Mouse (Mus musculus) heart, embryonic 14.5 days (tissue): ENCODE results near the gene Ets1. TPM values are rescaled to one million over a fixed set of nuclear protein-coding genes. Genes with fewer than 3 reads are reported as not detected.
A peak's percentile ranks its signal among the peaks of the same experiment; 100 is the strongest.

ENCODE experiments used
- ATAC-seq: fragments of 200-750 bp; cut with Nextera tagmentation; 2 replicates; pipeline ENCODE4 v1.8.0; 2017; ENCODE audit warnings: low read depth, moderate TSS enrichment; ENCODE audit not compliant: insufficient number of reproducible peaks, insufficient read depth, low FRiP score
- H3K27ac ChIP-seq, 2 experiments: fragments of 200-500 bp in 1 of 2; fragments of 300-500 bp in 1 of 2; sonication (generic) in 1 of 2; replicated peaks in 1 of 2; 2 replicates each; pipeline ENCODE4 v1.5.1; 2012 to 2014; ENCODE audit warnings: low read depth in 2 of 2, low read length in 2 of 2, control low read depth in 1 of 2, mild to moderate bottlenecking in 1 of 2, mixed read lengths in 1 of 2; ENCODE audit not compliant: control insufficient read depth in 1 of 2, insufficient read depth in 1 of 2
- H3K27me3 ChIP-seq: fragments of 300-500 bp; sonication (generic); 2 replicates; pipeline ENCODE4 v1.6.1; 2014; ENCODE audit warnings: mild to moderate bottlenecking, low read length, control low read depth; ENCODE audit not compliant: control insufficient read depth, insufficient read depth
- H3K36me3 ChIP-seq: fragments of 300-500 bp; sonication (generic); 2 replicates; pipeline ENCODE4 v1.6.1; 2014; ENCODE audit warnings: mild to moderate bottlenecking, control low read depth, low read length, mixed read lengths; ENCODE audit not compliant: control insufficient read depth, insufficient read depth
- H3K4me1 ChIP-seq, 2 experiments: fragments of 200-500 bp in 1 of 2; fragments of 300-500 bp in 1 of 2; sonication (generic) in 1 of 2; 2 replicates each; pipeline ENCODE4 v1.6.1; 2012 to 2014; ENCODE audit warnings: low read length in 2 of 2, control low read depth in 1 of 2, mixed read lengths in 1 of 2; ENCODE audit not compliant: control insufficient read depth in 2 of 2, insufficient read depth in 2 of 2
- H3K4me2 ChIP-seq: fragments of 300-500 bp; sonication (generic); 2 replicates; pipeline ENCODE4 v1.6.1; 2014; ENCODE audit warnings: mild to moderate bottlenecking, low read length
- H3K4me3 ChIP-seq, 2 experiments: fragments of 200-500 bp in 1 of 2; fragments of 300-500 bp in 1 of 2; sonication (generic) in 1 of 2; 2 replicates each; pipeline ENCODE4 v1.5.1; 2012 to 2014; ENCODE audit warnings: low read length in 2 of 2, mild to moderate bottlenecking in 2 of 2, control low read depth in 1 of 2, low read depth in 1 of 2, moderate library complexity in 1 of 2; ENCODE audit not compliant: control insufficient read depth in 1 of 2, insufficient read depth in 1 of 2
- H3K9ac ChIP-seq: fragments of 300-500 bp; sonication (generic); 2 replicates; pipeline ENCODE4 v1.6.1; 2014; ENCODE audit warnings: mild to moderate bottlenecking, low read length
- H3K9me3 ChIP-seq: fragments of 300-500 bp; sonication (generic); 2 replicates; pipeline ENCODE4 v1.6.1; 2016; ENCODE audit warnings: low read length, control low read depth; ENCODE audit not compliant: control insufficient read depth
- WGBS: fragments of 180-500 bp; shearing (Covaris S2); extraction: QIAGEN DNeasy Blood & Tissue Kit; methylation state at CpG from one replicate; pipeline ENCODE4 v1.1.7; 2014; 5-methylcytosine and 5-hydroxymethylcytosine counted together
- polyA plus RNA-seq: library from polyadenylated mRNA; unstranded; fragments of >200 nt; fragmentation: Nextera tagmentation; extraction: Ambion mirVana; gene quantifications from 2 replicates; pipeline ENCODE4 v1.2.1, GENCODE M21; 2014

Ets1 gene
- polyA plus RNA-seq, 1 experiment from 2014 or later = 44.1 TPM

DNA sequence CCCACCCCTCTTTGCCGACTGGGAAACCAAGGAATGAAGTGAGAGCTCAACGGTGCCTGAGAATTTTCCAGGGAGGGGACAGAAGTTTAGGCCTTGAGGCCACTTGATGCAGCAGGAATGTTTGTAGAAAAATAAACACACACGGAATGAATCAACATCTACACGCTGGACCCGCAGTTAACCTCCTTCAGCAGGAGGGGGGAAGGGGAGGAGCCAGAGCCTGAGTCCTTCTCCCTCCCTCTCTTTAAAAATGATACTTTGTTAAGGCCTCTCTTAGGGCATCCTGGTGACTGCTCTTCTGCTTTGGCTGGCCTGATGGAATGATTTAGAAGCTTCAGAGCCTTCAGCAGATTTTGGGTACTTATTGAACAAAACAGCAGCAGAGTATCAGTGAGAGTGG, 73.3 kb downstream of the Ets1 start:
- peak overlapping the region; percentile 27 for H3K4me2 ChIP-seq
- H3K27ac ChIP-seq = peak overlapping the region in 1 of 2 experiments; percentile 57; a peak in 2 of 4 replicates
- H3K4me3 ChIP-seq = no peak overlapping the region
- H3K9ac ChIP-seq = peak overlapping the region; percentile 21; the same call in 1 of the 2 replicates
- no peak for ATAC-seq
- no peaks in the 10 kb centered on the region for H3K27me3 ChIP-seq
- H3K4me1 ChIP-seq = peaks cover 30 to 74% of the 10 kb centered on the region in 2 experiments
- 10% methylated on average over 5 of the region's 5 CpGs for WGBS
- 0 out of 2 replicates have a peak, but pooled peaks cover 8% of the 10 kb centered on the region for H3K36me3 ChIP-seq
- H3K9me3 ChIP-seq = no peaks in the 10 kb centered on the region

- ATAC-seq = no peak
- Histone ChIP-seq H3K4me2 (peak overlapping the region; percentile 27; the same call in 1 of the 2 replicates), H3K9ac (peak overlapping the region; percentile 21; the same call in 1 of the 2 replicates), H3K27ac (peak overlapping the region; percentile 4 to 57; a peak in 3 of 4 replicates), H3K4me3 (no peak overlapping the region), H3K36me3 (0 out of 2 replicates have a peak, but pooled peaks cover 8% of the 10 kb centered on the region), H3K27me3 (no peaks in the 10 kb centered on the region), H3K9me3 (no peaks in the 10 kb centered on the region), H3K4me1 (peaks cover 34 to 79% of the 10 kb centered on the region in 2 experiments)
- 51% methylated on average over 17 of the region's 17 CpGs for WGBS
These were observed 74.0 kb downstream of the Ets1 start for GRCm38 (mm10) chr9:32709764-32710734.

- H3K9ac ChIP-seq = peak overlapping the region; percentile 6; the same call in 1 of the 2 replicates
- H3K4me3 ChIP-seq = no peak overlapping the region
- peaks cover 38 to 82% of the 10 kb centered on the region in 2 experiments for H3K4me1 ChIP-seq
- H3K27ac ChIP-seq = peak overlapping the region; percentile 32 to 57; a peak in 3 of 4 replicates
- no peak for ATAC-seq
- H3K4me2 ChIP-seq = no peak overlapping the region
- H3K36me3 ChIP-seq = 0 out of 2 replicates have a peak, but pooled peaks cover 12% of the 10 kb centered on the region
- WGBS = 64% methylated on average over 12 of the region's 12 CpGs
- no peaks in the 10 kb centered on the region for H3K9me3 ChIP-seq
- no peaks in the 10 kb centered on the region for H3K27me3 ChIP-seq
These were observed 75.1 kb downstream of the Ets1 start for GRCm38 (mm10) chr9:32710987-32711652.

- no peak overlapping the region for H3K4me3 ChIP-seq
- H3K4me2 ChIP-seq = no peak overlapping the region
- ATAC-seq = no peak
- no peaks in the 10 kb centered on the region for H3K9me3 ChIP-seq
- H3K27ac ChIP-seq = 0 out of 4 replicates have a peak overlapping the region, but pooled peaks of 1 of the 2 experiments have one; percentile 42
- WGBS = 56% methylated on average over 4 of the region's 4 CpGs
- H3K27me3 ChIP-seq = no peaks in the 10 kb centered on the region
- H3K36me3 ChIP-seq = 0 out of 2 replicates have a peak, but pooled peaks cover 8% of the 10 kb centered on the region
- H3K9ac ChIP-seq = no peak overlapping the region
- H3K4me1 ChIP-seq = peaks cover 37 to 82% of the 10 kb centered on the region in 2 experiments
These were observed 75.7 kb downstream of the Ets1 start for GRCm38 (mm10) chr9:32711768-32712167.

- Histone ChIP-seq H3K4me1 (peaks cover 40 to 86% of the 10 kb centered on the region in 2 experiments), H3K36me3 (0 out of 2 replicates have a peak, but pooled peaks cover 8% of the 10 kb centered on the region), H3K27me3 (no peaks in the 10 kb centered on the region), H3K4me2 (no peak overlapping the region), H3K27ac (peak overlapping the region in 1 of 2 experiments; percentile 28; a peak in 1 of 4 replicates), H3K9ac (no peak overlapping the region), H3K9me3 (no peaks in the 10 kb centered on the region), H3K4me3 (no peak overlapping the region)
- no peak for ATAC-seq
- 84% methylated on average over 7 of the region's 7 CpGs for WGBS
These were observed 76.4 kb downstream of the Ets1 start for GRCm38 (mm10) chr9:32712383-32712910.

DNA sequence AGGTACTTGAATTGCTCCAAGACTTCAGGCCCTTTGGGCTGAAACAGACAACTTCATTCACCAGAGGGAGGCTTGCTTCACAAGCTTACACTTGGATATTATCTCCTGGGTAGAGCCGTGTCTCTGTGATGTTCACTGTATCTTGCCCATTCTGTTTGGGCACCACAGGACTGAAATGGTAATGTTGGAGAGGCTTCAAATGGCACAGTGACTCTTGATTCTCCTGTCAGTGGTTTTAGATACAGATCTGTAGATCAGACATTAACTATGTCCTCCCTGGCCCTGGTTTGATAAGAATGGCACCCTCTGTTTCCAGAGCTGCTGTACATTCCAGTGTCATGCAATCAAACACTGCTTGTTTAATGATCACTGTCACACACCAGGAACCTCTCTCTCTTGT, 77.1 kb downstream of the Ets1 start:
- Histone ChIP-seq H3K27me3 (no peaks in the 10 kb centered on the region), H3K9me3 (no peaks in the 10 kb centered on the region), H3K36me3 (0 out of 2 replicates have a peak, but pooled peaks cover 8% of the 10 kb centered on the region), H3K4me2 (no peak overlapping the region), H3K27ac (peak overlapping the region in 1 of 2 experiments; percentile 28; a peak in 2 of 4 replicates), H3K4me3 (no peak overlapping the region), H3K9ac (no peak overlapping the region), H3K4me1 (peaks cover 45 to 92% of the 10 kb centered on the region in 2 experiments)
- no peak for ATAC-seq
- 87% methylated on average over 1 of the region's 1 CpGs for WGBS

DNA sequence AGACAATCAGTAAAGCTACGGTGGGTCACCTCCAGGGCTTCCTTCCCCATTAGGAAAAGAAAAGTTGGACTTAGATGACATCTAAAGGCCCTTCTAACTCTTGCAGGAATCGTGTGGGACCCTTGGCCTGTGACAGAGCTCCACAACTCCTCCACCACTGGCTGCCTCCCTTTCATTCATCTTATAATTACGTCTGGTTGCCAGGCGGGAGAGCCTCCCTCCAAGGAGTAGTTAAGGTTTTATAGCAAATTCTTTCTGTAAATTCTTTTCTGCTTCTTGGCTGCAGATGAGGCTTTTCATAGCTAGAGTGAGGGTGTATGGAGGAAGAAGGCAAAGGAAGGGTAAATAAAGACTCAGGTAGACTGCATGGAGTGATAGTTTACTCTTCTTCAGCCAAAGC, 77.8 kb downstream of the Ets1 start:
- WGBS = 59% methylated on average over 4 of the region's 4 CpGs
- Histone ChIP-seq H3K36me3 (0 out of 2 replicates have a peak, but pooled peaks cover 8% of the 10 kb centered on the region), H3K4me3 (no peak overlapping the region), H3K27ac (peak overlapping the region in 1 of 2 experiments; percentile 10; a peak in 1 of 4 replicates), H3K4me1 (peaks cover 45 to 96% of the 10 kb centered on the region in 2 experiments), H3K4me2 (no peak overlapping the region), H3K9me3 (no peaks in the 10 kb centered on the region), H3K27me3 (no peaks in the 10 kb centered on the region), H3K9ac (no peak overlapping the region)
- ATAC-seq = no peak
